Mouse (Mus musculus): Measurements from ENCODE around the gene Kpna4. TPM values are rescaled to one million over a fixed set of nuclear protein-coding genes. Genes with fewer than 3 reads are reported as not detected.

Kpna4 gene
- total and polyA plus RNA-seq, 3 experiments = 19.4 to 50.5 (median 38.5) TPM

- Histone ChIP-seq H3K9ac (ENCODE audit: control insufficient read depth, low read depth, low read length, poor library complexity, severe bottlenecking) (no peak overlapping the region), H3K27me3 (ENCODE audit: control insufficient read depth in 1 of 2, insufficient read depth in 2 of 2, low read length in 2 of 2) (no peaks in the 10 kb centered on the region), H3K4me3 (ENCODE audit: control insufficient read depth in 1 of 2, insufficient read depth in 1 of 2, low read depth in 2 of 2, low read length in 2 of 2) (no peak overlapping the region), H3K9me3 (replicated peaks; ENCODE audit: insufficient read depth, low read length) (no peaks in the 10 kb centered on the region), H3K4me1 (ENCODE audit: control insufficient read depth in 1 of 2, insufficient read depth in 2 of 2, low read length in 2 of 2) (peaks cover 7 to 9% of the 10 kb centered on the region in 2 experiments), H3K27ac (ENCODE audit: control insufficient read depth, low read depth, low read length) (no peak overlapping the region), H3K36me3 (ENCODE audit: control insufficient read depth in 1 of 2, insufficient read depth in 2 of 2, low read length in 2 of 2) (peaks cover 34 to 45% of the 10 kb centered on the region in 2 experiments), H3K79me2 (ENCODE audit: control insufficient read depth, insufficient read depth, low read length, poor library complexity) (peaks cover 40% of the 10 kb centered on the region)
- TF ChIP-seq NELFE (IDR thresholded peaks at IDR 0.05; ENCODE audit: low read depth, low read length) (no peak), ZC3H11A (IDR thresholded peaks at IDR 0.05; ENCODE audit: low read depth, low read length) (no peak), SIN3A (IDR thresholded peaks at IDR 0.05; ENCODE audit: low read length) (no peak), RAD21 (IDR thresholded peaks at IDR 0.05; ENCODE audit: low read depth, low read length) (no peak), USF2 (IDR thresholded peaks at IDR 0.05; ENCODE audit: borderline replicate concordance in 1 of 2, insufficient read depth in 1 of 2, low read depth in 1 of 2, low read length in 2 of 2) (no peak), GATA1 (IDR thresholded peaks at IDR 0.05; ENCODE audit: low read depth, low read length) (no peak), UBTF (IDR thresholded peaks at IDR 0.05; ENCODE audit: borderline replicate concordance, insufficient read depth, low read depth, low read length) (no peak), TBP (IDR thresholded peaks at IDR 0.05; ENCODE audit: low read depth, low read length) (no peak), POLR2AphosphoS2 (IDR thresholded peaks at IDR 0.05; ENCODE audit: low read length) (no peak)
- DNase-seq (ENCODE audit: low read depth, low spot score) = no peak
Measured at GRCm38 (mm10) chr3:69040105-69040504, 86.8 kb downstream of the Kpna4 start.

- Histone ChIP-seq H3K9ac (ENCODE audit: control insufficient read depth, low read depth, low read length, poor library complexity, severe bottlenecking) (no peak overlapping the region), H3K9me3 (replicated peaks; ENCODE audit: insufficient read depth, low read length) (no peaks in the 10 kb centered on the region), H3K36me3 (ENCODE audit: control insufficient read depth in 1 of 2, insufficient read depth in 2 of 2, low read length in 2 of 2) (peaks cover 3 to 79% of the 10 kb centered on the region in 2 experiments), H3K27me3 (ENCODE audit: control insufficient read depth in 1 of 2, insufficient read depth in 2 of 2, low read length in 2 of 2) (no peaks in the 10 kb centered on the region), H3K27ac (ENCODE audit: control insufficient read depth, low read depth, low read length) (no peak overlapping the region), H3K4me3 (ENCODE audit: control insufficient read depth in 1 of 2, insufficient read depth in 1 of 2, low read depth in 2 of 2, low read length in 2 of 2) (no peak overlapping the region), H3K79me2 (ENCODE audit: control insufficient read depth, insufficient read depth, low read length, poor library complexity) (no peaks in the 10 kb centered on the region; the same call in 1 of the 2 replicates), H3K4me1 (ENCODE audit: control insufficient read depth in 1 of 2, insufficient read depth in 2 of 2, low read length in 2 of 2) (no peaks in the 10 kb centered on the region)
- no peak for DNase-seq (ENCODE audit: low read depth, low spot score)
- TF ChIP-seq MEF2A (IDR thresholded peaks at IDR 0.05; ENCODE audit: extremely low read depth, insufficient replicate concordance, low read depth, low read length, poor library complexity, severe bottlenecking) (no peak), TCF12 (IDR thresholded peaks at IDR 0.05; ENCODE audit: low read depth, low read length) (no peak), MYB (IDR thresholded peaks at IDR 0.05; ENCODE audit: low read depth, low read length) (no peak), RCOR1 (IDR thresholded peaks at IDR 0.05; ENCODE audit: low read depth, low read length) (no peak), ZKSCAN1 (IDR thresholded peaks at IDR 0.05; ENCODE audit: low read depth, low read length) (no peak), JUND (IDR thresholded peaks at IDR 0.05; ENCODE audit: low read depth, low read length) (no peak), EP300 (IDR thresholded peaks at IDR 0.05; ENCODE audit: low read depth in 1 of 2, low read length in 2 of 2) (no peak), CHD2 (IDR thresholded peaks at IDR 0.05; ENCODE audit: low read length) (no peak), NRF1 (IDR thresholded peaks at IDR 0.05; ENCODE audit: insufficient read depth, low read depth, low read length, poor library complexity, severe bottlenecking) (no peak), GATA1 (IDR thresholded peaks at IDR 0.05; ENCODE audit: low read depth, low read length) (no peak), MAFK (IDR thresholded peaks at IDR 0.05; ENCODE audit: borderline replicate concordance, low read depth, low read length) (no peak), SIN3A (IDR thresholded peaks at IDR 0.05; ENCODE audit: low read length) (no peak), ZNF384 (IDR thresholded peaks at IDR 0.05; ENCODE audit: low read depth, low read length) (no peak), USF1 (IDR thresholded peaks at IDR 0.05; ENCODE audit: low read depth, low read length) (no peak), MXI1 (IDR thresholded peaks at IDR 0.05; ENCODE audit: low read depth, low read length) (no peak), GABPA (IDR thresholded peaks at IDR 0.05; ENCODE audit: low read depth, low read length) (no peak), ELF1 (IDR thresholded peaks at IDR 0.05; ENCODE audit: low read depth, low read length) (no peak), TBP (IDR thresholded peaks at IDR 0.05; ENCODE audit: low read depth, low read length) (no peak), RAD21 (IDR thresholded peaks at IDR 0.05; ENCODE audit: low read depth, low read length) (no peak), HCFC1 (IDR thresholded peaks at IDR 0.05; ENCODE audit: low read depth, low read length) (no peak)
Measured at GRCm38 (mm10) chr3:69026133-69026783, 100.7 kb downstream of the Kpna4 start.

Data from MEL (cell line).